Mouse (Mus musculus) spleen, adult 12 weeks (tissue): ENCODE results near the gene Atpif1.

ENCODE experiments used
- DNase-seq: peaks from one replicate; pipeline ENCODE4 v3.0.0; 2022; ENCODE audit warnings: low spot score

Atpif1 gene

GRCm38 (mm10) chr4:132526678-132527077, 6.8 kb downstream of the Atpif1 start:
- no peak for DNase-seq

- no peak for DNase-seq
These were observed 8.7 kb downstream of the Atpif1 start for GRCm38 (mm10) chr4:132524808-132525207.

GRCm38 (mm10) chr4:132524321-132524741, 9.1 kb downstream of the Atpif1 start:
- DNase-seq = no peak

- no peak for DNase-seq
These were observed 14.3 kb downstream of the Atpif1 start for GRCm38 (mm10) chr4:132519188-132519587.

- no peak for DNase-seq
These were observed 15.4 kb downstream of the Atpif1 start for GRCm38 (mm10) chr4:132518066-132518465.

GRCm38 (mm10) chr4:132515369-132516155, 17.9 kb downstream of the Atpif1 start:
- DNase-seq = peak; percentile 81

DNA sequence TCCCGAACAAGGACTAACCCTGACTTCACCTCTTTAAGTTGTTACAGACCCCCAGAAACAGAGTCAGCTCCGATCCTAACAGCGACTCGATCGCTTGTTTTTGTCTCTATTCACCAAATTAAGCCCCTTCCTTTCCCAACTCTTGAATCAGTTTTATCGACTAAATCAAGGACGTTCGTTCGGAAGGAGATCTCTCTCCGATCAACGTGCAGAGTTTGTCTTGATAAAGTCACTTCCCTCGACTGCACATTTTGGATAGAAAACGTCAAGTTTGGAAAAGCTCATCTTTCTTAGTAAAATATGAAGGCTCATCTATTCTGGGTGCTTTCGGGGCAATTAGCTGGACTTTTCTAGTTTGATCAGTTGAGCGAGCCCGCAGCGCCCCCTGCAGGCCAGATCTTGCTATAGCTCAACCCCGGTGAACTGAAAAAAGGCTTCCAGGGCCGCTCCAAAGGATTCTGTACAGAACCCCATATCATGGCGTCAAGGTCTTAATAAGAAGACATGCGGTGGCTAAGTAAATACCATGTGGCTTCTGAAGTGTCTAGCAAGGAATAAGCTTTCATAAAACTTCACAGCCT, 18.8 kb downstream of the Atpif1 start:
- DNase-seq = peak; percentile 84

GRCm38 (mm10) chr4:132513395-132514273, 19.8 kb downstream of the Atpif1 start:
- no peak for DNase-seq

DNA sequence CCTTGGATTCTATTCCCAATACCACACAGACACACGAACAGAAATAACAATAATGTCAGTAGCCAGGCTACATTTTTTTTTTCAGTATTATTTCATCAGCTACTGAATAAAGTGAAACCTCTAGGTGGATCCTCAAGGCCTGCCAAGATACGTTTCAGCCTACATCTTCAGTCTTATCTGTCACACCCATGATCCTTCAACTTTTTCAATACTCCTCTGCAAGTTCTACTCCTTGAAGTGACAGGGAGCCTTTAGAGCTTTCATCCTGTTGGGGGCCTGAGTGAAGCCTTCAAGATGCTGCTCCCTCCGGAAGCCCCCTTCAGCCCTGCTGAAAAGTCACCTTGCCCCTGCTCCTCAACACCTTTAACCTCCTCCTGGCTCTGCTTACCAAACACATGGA, 21.4 kb downstream of the Atpif1 start:
- no peak for DNase-seq

- DNase-seq = peak; percentile 96
These were observed 23.1 kb downstream of the Atpif1 start, which contains the start of gene Sesn2 for GRCm38 (mm10) chr4:132510352-132510798. Gene Sesn2, minus strand, starts transcription at chr4:132510501.

DNA sequence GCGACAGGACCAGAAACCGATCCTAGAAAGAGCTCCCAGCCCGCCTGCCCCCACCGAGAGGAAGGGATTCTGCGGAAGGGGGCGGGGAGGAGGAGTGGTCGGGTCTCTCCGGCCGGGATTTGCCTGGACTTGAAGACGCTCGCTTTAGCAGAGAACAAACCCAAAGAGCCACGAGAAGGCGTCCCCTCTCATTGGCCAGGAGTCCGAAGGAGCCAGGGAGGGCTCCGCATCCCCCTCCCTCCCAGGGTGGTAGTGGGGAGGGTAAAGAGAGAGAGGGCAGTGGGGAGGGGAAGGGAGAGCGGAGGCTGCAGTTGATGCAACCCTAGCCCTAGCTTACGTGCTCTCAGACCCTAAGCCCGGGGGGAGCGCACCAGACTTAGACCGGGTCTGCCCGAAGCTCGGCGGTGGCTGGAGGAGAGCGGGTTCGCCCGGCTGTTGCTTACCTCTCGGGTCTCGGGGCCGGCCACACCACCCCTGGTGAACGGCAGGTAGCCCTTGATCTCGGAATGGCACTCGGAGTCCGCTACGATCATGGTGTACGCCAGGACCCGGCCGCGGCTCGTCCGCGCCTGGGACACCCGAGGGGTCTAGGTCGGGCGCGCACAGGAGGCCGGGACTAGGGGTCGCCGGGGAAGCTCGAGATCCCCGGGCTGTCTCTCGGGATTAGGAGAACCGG, 23.7 kb downstream of the Atpif1 start:
- no peak for DNase-seq

DNA sequence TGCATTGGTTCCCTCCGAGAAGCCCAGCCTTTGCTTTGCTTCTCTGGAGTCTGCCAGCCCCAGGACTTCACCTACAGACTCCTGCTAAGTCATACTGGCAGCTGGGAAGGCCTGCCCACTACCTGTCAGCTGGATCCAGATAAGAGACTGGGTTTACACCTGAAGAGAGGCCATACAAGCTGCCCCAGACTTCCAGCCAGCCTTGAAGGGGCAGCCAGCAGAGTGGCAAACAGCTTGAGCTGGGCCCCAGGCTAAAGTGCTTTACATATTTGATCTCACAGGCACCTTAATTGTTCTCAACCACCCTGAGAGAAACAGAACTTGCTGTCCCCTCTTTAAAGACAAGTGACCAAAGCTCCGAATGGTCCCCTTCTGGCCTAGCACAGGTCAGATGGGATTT, 26.2 kb downstream of the Atpif1 start:
- DNase-seq = no peak

- DNase-seq = no peak
These were observed 27.2 kb downstream of the Atpif1 start for GRCm38 (mm10) chr4:132506250-132506649.

DNA sequence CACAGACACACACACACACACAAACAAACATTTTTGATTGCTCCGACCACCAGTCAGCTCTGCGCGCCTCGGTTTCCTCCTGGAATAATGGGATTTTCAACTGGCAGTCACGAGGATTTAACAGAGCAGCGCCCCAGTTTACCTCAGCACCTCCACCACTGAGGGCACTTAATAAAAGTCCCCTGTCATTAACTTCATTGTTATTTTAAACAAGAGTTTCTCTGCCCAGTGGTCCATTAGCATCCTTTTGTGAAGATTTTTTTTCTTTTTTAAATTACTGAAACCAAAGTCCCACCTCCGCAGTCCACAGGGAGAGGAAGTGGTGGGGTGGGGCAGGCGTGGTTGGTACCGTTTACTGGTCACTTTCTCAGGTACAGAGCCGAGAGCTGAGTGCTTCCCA, 27.7 kb downstream of the Atpif1 start:
- DNase-seq = no peak

- no peak for DNase-seq
These were observed 28.3 kb downstream of the Atpif1 start for GRCm38 (mm10) chr4:132505034-132505738.

DNA sequence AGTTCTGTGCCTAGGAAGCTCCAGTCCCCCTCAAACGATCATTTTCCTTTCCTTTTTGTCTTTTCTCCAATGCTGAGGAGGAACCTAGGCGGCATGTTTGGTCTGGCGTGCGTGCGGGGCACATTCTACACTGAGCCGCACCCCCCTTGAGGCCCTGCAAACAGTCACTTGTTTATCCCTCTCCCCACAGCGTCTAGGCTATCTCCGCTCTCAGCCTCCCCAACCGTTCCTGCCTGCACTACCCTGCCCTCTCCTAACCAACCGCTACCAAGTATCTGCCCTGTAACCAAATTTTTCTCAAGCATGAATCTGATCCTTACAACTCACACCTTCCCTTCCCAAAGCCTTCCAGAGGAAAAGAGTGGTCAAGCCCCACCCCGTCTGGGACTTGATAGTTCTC, 30.1 kb downstream of the Atpif1 start:
- no peak for DNase-seq

- DNase-seq = no peak
These were observed 31.8 kb downstream of the Atpif1 start for GRCm38 (mm10) chr4:132501639-132502038.

DNA sequence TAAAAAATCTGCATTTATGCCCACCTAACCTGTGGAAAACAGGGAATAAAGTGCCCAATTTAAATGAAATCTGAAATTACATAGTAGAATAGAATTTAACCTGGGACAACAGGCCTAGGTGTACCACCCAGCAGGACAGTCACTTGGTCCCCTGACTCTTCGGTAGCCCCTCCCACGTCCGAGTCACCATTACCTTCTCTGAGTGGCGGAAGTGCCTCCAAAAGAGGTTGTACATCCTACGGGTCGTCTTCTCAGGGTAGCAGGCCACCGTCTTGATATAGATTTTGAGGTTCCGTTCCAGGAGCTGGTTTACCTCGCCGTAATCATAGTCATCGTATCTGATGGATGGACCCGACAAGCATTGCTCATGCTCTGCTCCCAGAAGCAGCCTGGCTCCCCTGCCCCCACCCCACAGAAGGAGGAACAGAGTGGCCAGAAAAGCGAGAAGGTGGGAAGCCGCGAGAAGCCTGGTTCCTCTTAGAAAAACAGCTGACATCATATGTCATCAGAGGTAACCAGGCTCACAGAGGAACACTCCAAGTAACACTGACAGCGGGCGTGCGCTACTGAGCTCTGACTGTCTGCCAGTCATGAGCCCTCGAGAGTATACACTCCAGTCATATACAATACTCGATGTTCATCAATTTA, 39.1 kb downstream of the Atpif1 start:
- no peak for DNase-seq

DNA sequence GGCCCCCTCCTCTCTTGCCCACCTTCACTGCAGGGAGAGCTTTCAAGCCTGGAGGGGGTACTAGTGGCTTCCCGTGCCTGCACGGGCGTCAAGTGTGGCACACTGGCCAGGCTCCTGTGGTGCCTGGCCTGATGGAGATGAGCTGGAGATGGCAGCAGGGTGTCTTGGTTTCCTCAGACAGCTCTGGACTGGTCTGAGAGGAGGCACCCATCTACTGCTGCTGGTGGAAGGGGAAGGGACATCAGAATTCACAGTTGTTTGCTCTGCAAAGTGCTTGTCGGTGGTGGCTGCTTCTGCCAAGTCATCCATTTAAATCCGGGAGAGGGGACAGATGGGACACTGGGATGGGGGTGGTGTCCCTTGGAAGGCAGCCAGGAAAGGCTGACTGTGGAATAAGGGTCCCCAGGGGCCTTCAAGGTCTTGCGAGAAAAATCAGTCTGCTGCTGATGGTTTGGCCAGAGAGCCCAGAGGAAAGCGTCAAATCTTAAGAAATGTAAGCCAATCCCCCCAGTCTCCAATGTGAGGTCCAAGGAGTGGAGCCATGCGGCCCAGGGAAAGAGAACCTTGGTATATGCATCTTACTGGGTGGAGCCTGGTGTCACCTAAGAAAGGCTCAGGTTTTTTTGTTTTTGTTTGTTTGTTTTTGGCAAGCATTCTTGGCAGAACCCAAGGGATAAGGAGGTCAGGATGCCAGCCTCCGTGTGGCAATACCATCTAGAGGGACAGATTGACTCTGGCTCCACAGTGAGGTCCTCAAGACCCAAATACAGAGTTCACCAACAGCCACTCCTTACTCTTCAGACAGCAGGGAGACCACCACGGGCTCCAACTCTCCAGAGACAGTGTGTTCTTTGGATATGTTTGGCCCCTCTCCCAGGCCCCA, 41.0 kb downstream of the Atpif1 start:
- DNase-seq = no peak

DNA sequence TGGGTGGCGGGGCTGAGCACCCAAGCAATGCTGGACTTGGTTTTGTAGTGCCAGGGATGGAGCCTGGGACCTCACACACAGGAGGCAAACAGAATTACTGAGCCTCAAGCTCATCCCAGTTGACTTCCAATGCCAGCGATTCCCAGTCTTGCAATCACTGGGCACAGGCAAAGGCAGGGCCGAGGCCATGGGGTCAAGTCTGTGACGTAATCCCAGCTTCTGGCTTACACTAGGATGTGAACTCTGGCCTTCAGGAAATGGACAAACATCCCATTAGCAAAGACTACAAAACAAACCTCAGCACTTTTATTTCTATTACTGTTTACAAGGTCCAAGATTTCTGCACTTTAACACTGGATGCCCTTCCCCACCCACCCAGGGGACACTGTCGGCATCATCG, 41.7 kb downstream of the Atpif1 start:
- no peak for DNase-seq
